Mouse (Mus musculus) neural tube, embryonic 13.5 days (tissue): ENCODE results near the gene Tekt3. TPM values are rescaled to one million over a fixed set of nuclear protein-coding genes. Genes with fewer than 3 reads are reported as not detected.

Source experiments
- ATAC-seq: fragments of 200-750 bp; cut with Nextera tagmentation; 2 replicates; pipeline ENCODE4 v1.8.0; 2017; ENCODE audit warnings: low read depth, mild to moderate bottlenecking, moderate TSS enrichment, moderate library complexity
- H3K27ac ChIP-seq: fragments of 300-500 bp; sonication (generic); replicated peaks from 2 replicates; pipeline ENCODE4 v1.5.1; 2015; ENCODE audit warnings: moderate library complexity, mild to moderate bottlenecking, inconsistent platforms
- H3K27me3 ChIP-seq: fragments of 300-500 bp; sonication (generic); 2 replicates; pipeline ENCODE4 v1.6.1; 2015; ENCODE audit warnings: mild to moderate bottlenecking, inconsistent platforms
- H3K36me3 ChIP-seq: fragments of 300-500 bp; sonication (generic); 2 replicates; pipeline ENCODE4 v1.6.1; 2015; ENCODE audit warnings: mild to moderate bottlenecking, inconsistent platforms
- H3K4me1 ChIP-seq: fragments of 300-500 bp; sonication (generic); replicated peaks from 2 replicates; pipeline ENCODE4 v1.6.1; 2015; ENCODE audit warnings: inconsistent platforms
- H3K4me2 ChIP-seq: fragments of 300-500 bp; sonication (generic); 2 replicates; pipeline ENCODE4 v1.6.1; 2015; ENCODE audit warnings: inconsistent platforms, mild to moderate bottlenecking, moderate library complexity
- H3K4me3 ChIP-seq: fragments of 300-500 bp; sonication (generic); 2 replicates; pipeline ENCODE4 v1.5.1; 2015; ENCODE audit warnings: mild to moderate bottlenecking, inconsistent platforms
- H3K9ac ChIP-seq: fragments of 300-500 bp; sonication (generic); 2 replicates; pipeline ENCODE4 v1.6.1; 2015; ENCODE audit warnings: moderate library complexity, mild to moderate bottlenecking, inconsistent platforms
- H3K9me3 ChIP-seq: fragments of 300-500 bp; sonication (generic); 2 replicates; pipeline ENCODE4 v1.6.1; 2016; ENCODE audit warnings: inconsistent platforms
- WGBS: fragments of 180-500 bp; shearing (Covaris S2); methylation state at CpG from one replicate; pipeline ENCODE4 v1.1.7; 2015; 5-methylcytosine and 5-hydroxymethylcytosine counted together
- polyA plus RNA-seq: library from polyadenylated mRNA; unstranded; fragments of >200 nt; fragmentation: Nextera tagmentation; extraction: Ambion mirVana; gene quantifications from 2 replicates; pipeline ENCODE4 v1.2.1, GENCODE M21; 2015

Gene Tekt3
- polyA plus RNA-seq = not detected in 2 replicates

DNA sequence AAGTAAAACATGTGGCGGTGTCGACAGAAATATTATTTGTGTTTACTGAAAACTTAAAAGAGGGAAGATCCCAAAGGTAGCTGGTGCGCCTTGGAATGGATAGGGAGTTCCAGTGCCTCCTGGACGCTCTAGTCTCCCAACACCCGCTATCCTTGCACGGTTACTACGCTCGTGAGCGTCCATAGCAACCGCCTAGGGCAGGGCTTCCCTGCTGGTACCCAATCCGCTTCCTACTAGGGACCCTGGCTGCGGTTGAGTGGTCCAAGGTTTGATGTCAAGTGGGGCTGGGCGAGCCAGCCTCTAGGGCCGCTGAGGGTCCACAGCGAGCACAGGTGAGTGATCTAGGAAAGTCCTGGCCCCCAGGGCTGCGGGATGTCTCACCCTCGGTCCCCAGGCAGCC, at the start of gene Tekt3:
Tekt3 (plus strand) TSS at position 209 of the 400 bp plus-strand sequence.
- Histone ChIP-seq H3K4me2 (peak within 1 kb of the TSS; percentile 40), H3K4me3 (no peak within 1 kb of the TSS), H3K4me1 (peaks cover 4% of the 10 kb centered on the region), H3K9me3 (no peaks in the 10 kb centered on the region), H3K27ac (no peak within 1 kb of the TSS), H3K27me3 (no peaks in the 10 kb centered on the region), H3K9ac (no peak within 1 kb of the TSS), H3K36me3 (no peaks in the 10 kb centered on the region)
- no peak for ATAC-seq
- WGBS = 12% methylated on average over 17 of the region's 17 CpGs

DNA sequence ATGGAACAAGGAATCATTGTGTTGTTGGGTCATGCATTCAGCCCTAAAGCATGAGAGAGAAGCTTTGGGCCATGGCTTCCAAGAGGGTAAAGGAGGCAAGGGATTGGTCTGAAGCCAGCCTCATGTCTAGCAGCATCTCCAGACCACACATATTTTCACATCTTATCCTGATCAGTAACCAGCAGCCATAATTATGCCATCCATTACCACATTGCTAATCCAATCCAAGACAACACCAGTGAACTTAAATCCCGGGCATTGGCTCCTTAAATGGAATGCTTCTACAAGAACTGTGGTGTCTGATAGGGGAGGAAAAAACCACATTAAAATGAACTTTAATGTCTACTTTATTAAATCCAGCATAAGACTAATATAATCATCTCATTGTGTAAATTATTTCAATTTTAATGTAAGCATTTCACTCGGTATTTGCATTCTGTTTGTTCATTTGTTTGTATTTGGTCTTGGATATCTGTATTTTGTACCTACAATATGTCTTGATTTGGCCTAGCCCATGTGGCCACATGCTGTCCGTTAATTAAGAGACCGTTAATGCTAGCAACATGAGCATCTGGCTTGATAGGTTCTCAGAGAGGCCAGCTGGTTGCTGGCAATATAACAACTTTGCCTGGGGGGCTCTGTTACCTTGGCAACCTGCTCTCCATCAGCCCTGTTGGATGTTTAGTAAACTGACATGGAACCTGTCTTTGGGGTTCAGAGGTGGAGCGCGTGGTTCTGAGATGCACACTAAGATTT, 43.9 kb upstream of the Tekt3 start:
- no peaks in the 10 kb centered on the region for H3K27me3 ChIP-seq
- no peak overlapping the region for H3K9ac ChIP-seq
- no peak overlapping the region for H3K4me2 ChIP-seq
- peaks cover 36% of the 10 kb centered on the region for H3K4me1 ChIP-seq
- no peaks in the 10 kb centered on the region for H3K36me3 ChIP-seq
- H3K9me3 ChIP-seq = no peaks in the 10 kb centered on the region
- 48% methylated on average over 6 of the region's 6 CpGs for WGBS
- H3K27ac ChIP-seq = peak overlapping the region; percentile 64
- no peak overlapping the region for H3K4me3 ChIP-seq
- peak; percentile 77 for ATAC-seq

DNA sequence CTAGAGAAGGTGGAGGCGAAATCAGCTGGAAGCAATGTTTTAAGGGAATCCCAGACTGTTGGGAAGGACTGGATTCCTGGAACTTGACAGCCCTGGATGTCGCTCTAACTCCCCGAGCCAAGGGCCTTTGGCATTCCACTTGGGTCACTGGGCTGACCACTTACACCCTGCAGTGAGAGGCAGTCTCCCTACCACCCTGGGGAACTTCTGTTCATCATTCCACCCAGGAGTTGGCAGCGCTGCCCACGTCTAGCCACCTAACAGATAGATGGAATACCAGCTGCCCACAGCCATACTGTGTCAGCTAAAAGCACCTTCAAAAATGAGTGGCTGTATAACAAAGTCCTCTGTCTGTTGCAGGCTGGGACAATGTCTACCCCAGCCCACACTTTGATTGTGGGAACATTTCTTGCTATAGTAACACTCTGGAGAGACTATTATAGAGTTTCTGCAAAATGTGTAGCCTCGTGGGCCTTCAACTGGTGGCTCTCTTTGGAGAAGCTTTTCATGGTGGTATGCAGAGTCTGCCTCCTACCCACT, 43.3 kb upstream of the Tekt3 start:
- H3K27ac ChIP-seq = peak overlapping the region; percentile 64
- no peak overlapping the region for H3K4me2 ChIP-seq
- no peaks in the 10 kb centered on the region for H3K36me3 ChIP-seq
- no peaks in the 10 kb centered on the region for H3K27me3 ChIP-seq
- ATAC-seq = 0 out of 2 replicates have a peak, but pooled peaks have one; percentile 11
- no peaks in the 10 kb centered on the region for H3K9me3 ChIP-seq
- peaks cover 36% of the 10 kb centered on the region for H3K4me1 ChIP-seq
- 78% methylated on average over 6 of the region's 6 CpGs for WGBS
- H3K9ac ChIP-seq = no peak overlapping the region
- H3K4me3 ChIP-seq = no peak overlapping the region

DNA sequence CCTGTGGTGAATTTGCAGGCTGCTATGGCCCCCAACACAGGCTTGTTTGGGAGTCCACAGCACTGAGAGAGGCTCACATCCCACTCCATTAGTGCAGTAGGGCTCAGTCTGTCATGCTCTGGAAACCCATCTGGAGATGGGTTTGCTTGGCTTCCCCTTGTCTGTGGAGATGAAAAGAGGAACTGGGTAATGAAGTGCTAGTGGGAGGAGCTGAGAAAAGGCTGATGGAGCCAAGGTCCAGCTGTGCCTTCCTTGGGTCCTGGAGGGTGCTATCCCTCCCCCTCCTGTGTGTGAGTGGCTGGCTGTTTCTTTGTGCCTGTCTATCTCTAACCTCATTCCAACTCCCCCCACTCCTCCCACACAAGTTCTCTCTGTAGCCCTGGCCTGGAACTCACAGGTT, 40.8 kb upstream of the Tekt3 start:
- H3K4me2 ChIP-seq = no peak overlapping the region
- no peak overlapping the region for H3K9ac ChIP-seq
- peaks cover 36% of the 10 kb centered on the region for H3K4me1 ChIP-seq
- H3K36me3 ChIP-seq = no peaks in the 10 kb centered on the region
- no peaks in the 10 kb centered on the region for H3K27me3 ChIP-seq
- no peak for ATAC-seq
- no peaks in the 10 kb centered on the region for H3K9me3 ChIP-seq
- no peak overlapping the region; the same call in 1 of the 2 replicates for H3K27ac ChIP-seq
- H3K4me3 ChIP-seq = no peak overlapping the region

DNA sequence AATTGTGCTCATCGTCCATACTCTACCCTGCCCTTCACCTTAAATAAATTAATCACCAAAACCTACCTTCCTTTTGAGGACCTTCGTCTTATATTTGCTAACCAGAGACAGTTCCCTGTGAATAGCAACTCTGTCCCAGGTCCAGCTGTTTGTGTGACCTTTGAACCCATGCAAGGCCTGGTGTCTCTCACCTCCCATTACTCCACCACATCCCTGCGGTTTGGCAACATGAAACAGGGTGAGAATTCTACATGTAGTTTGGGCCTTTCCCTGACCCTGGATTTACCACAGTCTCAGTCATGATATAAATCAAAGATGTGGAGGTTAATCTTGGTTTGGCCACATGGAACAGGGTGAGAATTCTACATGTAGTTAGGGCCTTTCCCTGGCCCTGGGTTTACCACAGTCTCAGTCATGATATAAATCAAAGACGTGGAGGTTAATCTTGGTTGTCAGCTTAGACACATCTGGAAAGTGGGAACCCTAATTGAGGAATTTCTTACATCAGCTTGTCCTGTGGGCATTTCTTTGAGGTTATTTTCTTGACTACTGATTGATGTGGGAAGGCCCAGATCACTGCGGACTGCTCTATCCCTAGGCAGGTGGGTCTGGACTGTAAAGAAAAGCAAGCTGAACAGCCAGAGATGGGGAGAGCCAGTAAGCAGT, 40.2 kb upstream of the Tekt3 start:
- no peak for ATAC-seq
- H3K9ac ChIP-seq = no peak overlapping the region
- H3K36me3 ChIP-seq = no peaks in the 10 kb centered on the region
- H3K4me2 ChIP-seq = no peak overlapping the region
- WGBS = 72% methylated on average over 5 of the region's 5 CpGs
- H3K27me3 ChIP-seq = no peaks in the 10 kb centered on the region
- H3K4me3 ChIP-seq = no peak overlapping the region
- peaks cover 36% of the 10 kb centered on the region for H3K4me1 ChIP-seq
- H3K27ac ChIP-seq = no peak overlapping the region
- no peaks in the 10 kb centered on the region for H3K9me3 ChIP-seq

DNA sequence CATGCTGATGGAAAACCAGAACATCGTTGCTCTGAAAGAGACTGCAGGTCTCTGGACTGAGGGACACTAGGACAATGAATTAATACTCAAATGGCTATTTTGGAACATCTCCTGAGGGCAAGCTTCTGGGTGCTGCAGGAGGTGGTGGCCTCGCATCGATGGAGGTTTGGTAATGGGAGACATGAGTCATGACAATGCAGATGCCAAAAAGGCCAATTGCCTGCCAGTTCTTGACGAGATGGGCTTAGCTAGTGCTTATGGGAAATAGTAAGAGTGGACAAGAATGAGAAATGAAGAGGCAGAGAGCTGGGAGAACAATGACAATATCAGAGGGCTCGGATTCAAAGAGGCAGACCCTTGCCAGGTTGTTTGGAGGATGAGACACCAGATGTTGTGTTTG, 38.0 kb upstream of the Tekt3 start:
- no peak overlapping the region for H3K27ac ChIP-seq
- no peak overlapping the region for H3K9ac ChIP-seq
- no peak for ATAC-seq
- H3K4me1 ChIP-seq = peaks cover 27% of the 10 kb centered on the region
- no peaks in the 10 kb centered on the region for H3K36me3 ChIP-seq
- no peaks in the 10 kb centered on the region for H3K27me3 ChIP-seq
- no peak overlapping the region for H3K4me3 ChIP-seq
- no peak overlapping the region for H3K4me2 ChIP-seq
- no peaks in the 10 kb centered on the region for H3K9me3 ChIP-seq
- 88% methylated on average over 5 of the region's 5 CpGs for WGBS

DNA sequence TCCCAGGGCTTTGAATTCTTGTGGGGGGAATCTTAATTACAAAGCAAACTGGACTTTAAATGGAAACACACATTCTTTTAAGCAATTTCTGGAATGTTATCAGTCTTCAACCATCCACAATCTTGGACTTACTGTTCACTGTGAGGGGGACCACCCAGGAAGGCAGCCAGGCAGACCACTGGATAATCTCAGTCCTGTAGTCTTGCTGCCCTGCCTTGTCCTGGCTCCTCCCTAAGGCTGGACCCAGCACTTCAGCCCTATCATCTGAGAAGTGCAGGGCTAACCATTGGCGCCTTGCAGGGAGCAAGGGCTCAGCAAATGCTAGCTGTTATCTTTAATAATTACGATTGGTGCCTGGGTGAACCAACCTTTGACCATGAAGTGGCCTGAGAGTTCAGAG, 37.3 kb upstream of the Tekt3 start:
- no peak overlapping the region for H3K9ac ChIP-seq
- 69% methylated on average over 2 of the region's 2 CpGs for WGBS
- H3K9me3 ChIP-seq = no peaks in the 10 kb centered on the region
- H3K4me2 ChIP-seq = no peak overlapping the region
- no peak overlapping the region for H3K4me3 ChIP-seq
- peaks cover 21% of the 10 kb centered on the region for H3K4me1 ChIP-seq
- no peak for ATAC-seq
- H3K27me3 ChIP-seq = no peaks in the 10 kb centered on the region
- no peak overlapping the region for H3K27ac ChIP-seq
- no peaks in the 10 kb centered on the region for H3K36me3 ChIP-seq

DNA sequence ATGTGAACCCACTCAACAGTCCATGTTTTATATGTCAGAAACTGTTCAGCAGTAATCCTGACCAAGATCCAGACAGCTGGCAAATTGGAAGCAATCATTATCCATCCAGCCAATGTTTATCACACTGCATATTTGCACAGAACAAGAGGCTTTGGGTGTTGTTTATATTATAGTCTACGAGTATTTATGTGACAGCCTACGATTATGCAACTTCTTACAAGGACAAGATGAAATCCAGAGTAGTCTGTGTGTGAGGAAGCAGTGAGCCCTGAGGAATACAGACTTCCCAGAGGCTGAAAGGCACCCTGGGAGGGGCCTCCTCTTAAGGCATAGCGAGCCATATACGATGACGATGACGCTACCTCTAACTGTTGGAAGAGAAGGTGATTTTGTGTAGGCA, 36.0 kb upstream of the Tekt3 start:
- peaks cover 8% of the 10 kb centered on the region; the same call in 1 of the 2 replicates for H3K4me1 ChIP-seq
- no peak overlapping the region for H3K4me2 ChIP-seq
- no peak for ATAC-seq
- no peaks in the 10 kb centered on the region for H3K36me3 ChIP-seq
- H3K9ac ChIP-seq = no peak overlapping the region
- H3K4me3 ChIP-seq = no peak overlapping the region
- no peaks in the 10 kb centered on the region for H3K27me3 ChIP-seq
- no peaks in the 10 kb centered on the region for H3K9me3 ChIP-seq
- WGBS = 91% methylated on average over 6 of the region's 6 CpGs
- H3K27ac ChIP-seq = no peak overlapping the region

DNA sequence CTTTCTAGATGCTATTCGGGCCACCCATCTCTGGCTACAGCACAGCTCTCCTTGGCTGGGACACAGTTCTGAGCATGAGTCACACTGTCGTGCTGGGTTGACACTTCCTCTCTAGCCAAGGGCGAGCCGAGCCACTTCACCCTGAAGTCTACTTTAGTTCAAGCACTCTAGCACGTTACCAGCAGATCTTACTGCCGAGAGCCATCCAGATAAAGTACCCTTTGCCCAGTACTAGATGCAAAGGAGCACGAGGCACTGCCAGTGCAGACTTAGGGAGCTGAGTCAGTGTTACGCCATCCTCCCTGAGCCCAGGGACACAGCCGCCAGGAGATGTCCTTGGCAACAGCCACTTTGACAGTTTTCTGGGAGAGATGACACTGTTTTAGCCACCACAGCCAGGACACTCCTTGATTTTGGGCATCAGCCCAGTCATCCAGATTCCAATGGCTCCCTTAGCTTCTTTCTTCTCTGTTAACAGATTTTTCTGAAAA, 34.8 kb upstream of the Tekt3 start:
- H3K27ac ChIP-seq = no peak overlapping the region

DNA sequence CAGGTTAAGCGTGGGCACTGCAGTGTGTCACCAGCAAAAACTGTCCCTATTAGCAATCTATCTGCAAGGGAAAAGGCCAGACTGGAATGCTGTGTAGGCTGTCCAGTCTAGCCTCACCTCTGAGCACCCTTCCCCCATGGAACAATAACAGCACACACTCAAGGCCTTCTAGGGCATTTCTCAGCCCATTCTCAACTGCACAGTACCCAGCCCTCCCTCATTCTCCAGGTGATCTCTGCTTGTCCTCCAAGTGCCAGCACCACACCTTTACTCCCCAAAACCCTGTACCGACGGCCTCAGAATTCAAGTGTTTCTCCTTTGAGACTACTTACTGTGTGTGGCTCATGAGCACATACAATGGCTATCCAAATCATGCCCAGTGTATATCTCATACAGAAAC, 33.3 kb upstream of the Tekt3 start:
- H3K9ac ChIP-seq = no peak overlapping the region
- no peak overlapping the region for H3K4me2 ChIP-seq
- no peak overlapping the region for H3K4me3 ChIP-seq
- H3K9me3 ChIP-seq = no peaks in the 10 kb centered on the region
- no peaks in the 10 kb centered on the region; the same call in 1 of the 2 replicates for H3K36me3 ChIP-seq
- H3K4me1 ChIP-seq = no peaks in the 10 kb centered on the region
- 93% methylated on average over 3 of the region's 3 CpGs for WGBS
- ATAC-seq = no peak
- H3K27ac ChIP-seq = no peak overlapping the region
- no peaks in the 10 kb centered on the region for H3K27me3 ChIP-seq

More for the DNA sequence above, 34.8 kb upstream of the Tekt3 start:
- Histone ChIP-seq H3K9ac (no peak overlapping the region), H3K4me1 (no peaks in the 10 kb centered on the region), H3K9me3 (no peaks in the 10 kb centered on the region), H3K27me3 (no peaks in the 10 kb centered on the region), H3K36me3 (no peaks in the 10 kb centered on the region), H3K4me2 (no peak overlapping the region), H3K4me3 (no peak overlapping the region)
- ATAC-seq = no peak
- WGBS = 86% methylated on average over 9 of the region's 9 CpGs

DNA sequence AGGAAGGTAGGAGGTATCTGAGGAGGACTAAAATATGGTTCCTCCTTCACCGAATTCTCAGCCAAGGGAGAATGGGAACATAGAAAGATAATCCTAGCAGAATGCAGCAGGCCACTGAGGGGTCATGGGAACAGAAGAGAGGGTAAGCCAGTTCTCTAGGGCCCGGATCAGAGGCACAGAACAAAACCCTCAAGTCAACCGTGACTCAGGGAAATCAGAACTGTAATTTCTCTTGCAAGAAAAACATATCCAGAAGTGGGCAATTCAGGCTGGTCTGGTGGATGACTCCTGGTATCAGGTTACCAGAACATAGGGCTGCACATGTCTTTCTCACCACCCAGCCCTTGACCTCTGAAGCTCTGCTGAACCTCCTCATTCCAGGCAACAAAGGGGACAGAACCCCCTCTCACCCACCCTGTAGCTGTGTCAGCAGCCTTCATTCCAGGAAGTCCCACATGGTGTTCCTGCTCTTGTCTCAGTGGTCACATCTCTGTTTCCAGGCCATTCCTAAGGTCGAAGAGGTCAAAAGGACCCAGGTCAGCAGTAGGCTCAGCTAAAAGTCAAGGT, 32.2 kb upstream of the Tekt3 start:
- H3K27ac ChIP-seq = no peak overlapping the region
- no peaks in the 10 kb centered on the region for H3K9me3 ChIP-seq
- no peak for ATAC-seq
- H3K9ac ChIP-seq = no peak overlapping the region
- H3K4me2 ChIP-seq = no peak overlapping the region
- no peaks in the 10 kb centered on the region for H3K4me1 ChIP-seq
- H3K4me3 ChIP-seq = no peak overlapping the region
- no peaks in the 10 kb centered on the region; the same call in 1 of the 2 replicates for H3K36me3 ChIP-seq
- no peaks in the 10 kb centered on the region for H3K27me3 ChIP-seq
- 67% methylated on average over 4 of the region's 4 CpGs for WGBS

DNA sequence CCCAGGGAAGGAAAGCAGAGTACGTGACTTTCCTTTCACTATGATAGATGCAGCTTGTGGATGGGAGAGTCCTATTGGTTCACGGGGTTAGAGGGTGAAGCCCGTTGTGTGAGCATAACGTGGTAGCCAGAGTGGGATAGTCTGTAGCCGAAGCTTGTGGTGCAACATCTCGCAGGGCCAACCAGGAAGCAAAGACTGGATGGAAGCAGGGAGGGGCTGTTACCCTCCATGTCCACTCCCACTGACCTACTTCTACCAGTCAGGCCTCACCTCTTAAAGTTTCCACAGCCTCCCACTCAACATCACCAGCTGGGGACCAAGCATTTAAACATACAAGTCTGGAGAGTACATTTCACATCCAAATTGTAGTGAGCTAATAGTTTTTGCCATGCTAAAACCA, 31.7 kb upstream of the Tekt3 start:
- no peaks in the 10 kb centered on the region for H3K4me1 ChIP-seq
- H3K4me2 ChIP-seq = no peak overlapping the region
- H3K9ac ChIP-seq = no peak overlapping the region
- H3K36me3 ChIP-seq = no peaks in the 10 kb centered on the region; the same call in 1 of the 2 replicates
- no peak overlapping the region for H3K27ac ChIP-seq
- no peaks in the 10 kb centered on the region for H3K27me3 ChIP-seq
- H3K4me3 ChIP-seq = no peak overlapping the region
- ATAC-seq = no peak
- no peaks in the 10 kb centered on the region for H3K9me3 ChIP-seq
- 92% methylated on average over 6 of the region's 6 CpGs for WGBS
